Mouse (Mus musculus): ENCODE measurements around the gene 1700067P10Rik.
A peak's percentile ranks its signal among the peaks of the same experiment; 100 is the strongest.

The 1700067P10Rik gene

GRCm38 (mm10) chr17:48095718-48096121 is 6.6 kb downstream of the 1700067P10Rik start:
- DNase-seq (ENCODE audit: low spot score in 2 of 2), result no peak

GRCm38 (mm10) chr17:48096321-48096720 is 7.2 kb downstream of the 1700067P10Rik start:
- DNase-seq (ENCODE audit: low spot score in 2 of 2), result no peak

GRCm38 (mm10) chr17:48097011-48097742 is 8.1 kb downstream of the 1700067P10Rik start:
- peak in 1 of 2 experiments; percentile 47 for DNase-seq (ENCODE audit: low spot score in 2 of 2)

- DNase-seq (ENCODE audit: low spot score in 2 of 2), result no peak
Observed at GRCm38 (mm10) chr17:48097743-48098527, 8.8 kb downstream of the 1700067P10Rik start.

- DNase-seq (ENCODE audit: low spot score in 2 of 2), result no peak
Observed at GRCm38 (mm10) chr17:48098528-48098890, 9.4 kb downstream of the 1700067P10Rik start.

GRCm38 (mm10) chr17:48099312-48099711 is 10.2 kb downstream of the 1700067P10Rik start:
- DNase-seq (ENCODE audit: low spot score in 2 of 2), result no peak

- peak; percentile 75 to 90 for DNase-seq (ENCODE audit: low spot score in 2 of 2)
Observed at GRCm38 (mm10) chr17:48100441-48101417, 11.6 kb downstream of the 1700067P10Rik start.

- DNase-seq (ENCODE audit: low spot score in 2 of 2), result no peak
Observed at GRCm38 (mm10) chr17:48107333-48107732, 18.2 kb downstream of the 1700067P10Rik start.

GRCm38 (mm10) chr17:48107862-48108261 is 18.7 kb downstream of the 1700067P10Rik start:
- DNase-seq (ENCODE audit: low spot score in 2 of 2), result no peak

- DNase-seq (ENCODE audit: low spot score in 2 of 2), result no peak
Observed at GRCm38 (mm10) chr17:48108520-48108919, 19.4 kb downstream of the 1700067P10Rik start.

GRCm38 (mm10) chr17:48110547-48111287 is 21.6 kb downstream of the 1700067P10Rik start:
- DNase-seq (ENCODE audit: low spot score in 2 of 2), result peak in 1 of 2 experiments; percentile 49

- no peak for DNase-seq (ENCODE audit: low spot score in 2 of 2)
Observed at GRCm38 (mm10) chr17:48118570-48118969, 29.5 kb downstream of the 1700067P10Rik start.

- peak; percentile 41 to 82 for DNase-seq (ENCODE audit: low spot score in 2 of 2)
Observed at GRCm38 (mm10) chr17:48119656-48120055, 30.5 kb downstream of the 1700067P10Rik start.

- DNase-seq (ENCODE audit: low spot score in 2 of 2), result no peak
Observed at GRCm38 (mm10) chr17:48120456-48120855, 31.3 kb downstream of the 1700067P10Rik start.

GRCm38 (mm10) chr17:48132810-48133209 is 43.7 kb downstream of the 1700067P10Rik start:
- DNase-seq (ENCODE audit: low spot score in 2 of 2), result no peak
